In the genomic region with DNA sequence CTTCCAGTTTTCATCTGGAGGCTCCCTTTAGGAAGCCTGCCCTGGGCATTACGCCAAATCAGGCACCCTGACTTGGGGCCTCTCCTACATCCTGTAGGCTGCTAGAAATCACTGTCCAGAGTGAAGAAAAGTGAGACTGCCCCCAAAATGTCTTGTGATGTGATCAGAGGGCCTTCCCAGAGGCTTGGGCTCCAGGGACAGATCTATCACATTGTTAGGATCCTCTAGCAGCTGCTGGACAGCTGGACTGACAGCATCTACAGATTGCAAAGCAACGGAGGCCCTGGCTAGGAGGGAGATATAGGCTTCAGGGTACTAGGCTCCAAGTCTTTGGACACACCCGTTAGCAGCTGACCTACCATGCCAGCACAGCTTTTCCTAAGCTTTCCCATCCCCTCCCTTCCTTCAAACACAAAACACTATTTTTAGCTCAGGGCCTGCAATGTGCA, we compare ENCODE assay signal across 10 mouse cellular contexts. TPM values are rescaled to one million over a fixed set of nuclear protein-coding genes. Genes with fewer than 3 reads are reported as not detected.
A peak's percentile ranks its signal among the peaks of the same experiment; 100 is the strongest.
DNase-seq lines count a peak whose midpoint lies in the region; ATAC-seq and TF ChIP-seq lines count a peak whose summit lies in the region.
"Had no signal": no experiment of that assay in that cellular context is flagged by ENCODE, and none has a peak within 500 bp of the region (broad histone marks: within the 10 kb centered on the region; RNA-seq: fewer than 3 reads in every experiment).

No protein-coding gene starts in this region.

- H3K27me3 ChIP-seq in hindbrain, embryonic 15.5 days, result no peaks in the 10 kb centered on the region
- H3K27me3 ChIP-seq in hindbrain, embryonic 10.5 days (ENCODE audit: insufficient read depth, poor library complexity, severe bottlenecking), result no peaks in the 10 kb centered on the region
- H3K27me3 ChIP-seq in embryonic facial prominence, embryonic 14.5 days (replicated peaks; ENCODE audit: control insufficient read depth, insufficient read depth, low read length), result no peaks in the 10 kb centered on the region
- H3K27me3 ChIP-seq in heart, postnatal 0 days (ENCODE audit: control insufficient read depth, insufficient read depth, low read length), result no peaks in the 10 kb centered on the region
- H3K27me3 ChIP-seq: neural tube, embryonic 12.5 days had no signal

- H3K4me2 ChIP-seq in hindbrain, embryonic 15.5 days, result no peak overlapping the region
- H3K4me2 ChIP-seq in embryonic facial prominence, embryonic 14.5 days (ENCODE audit: low read depth, low read length), result no peak overlapping the region
- H3K4me2 ChIP-seq in heart, postnatal 0 days (ENCODE audit: low read depth, low read length), result peak overlapping the region; percentile 29; the same call in 1 of the 2 replicates
- H3K4me2 ChIP-seq: neural tube, embryonic 12.5 days had no signal

- peaks cover 22% of the 10 kb centered on the region; the same call in 1 of the 2 replicates for H3K4me1 ChIP-seq in hindbrain, embryonic 15.5 days (replicated peaks)
- H3K4me1 ChIP-seq in hindbrain, embryonic 10.5 days (replicated peaks), result peaks cover 5% of the 10 kb centered on the region; the same call in 1 of the 2 replicates
- peaks cover 35% of the 10 kb centered on the region for H3K4me1 ChIP-seq in embryonic facial prominence, embryonic 14.5 days (ENCODE audit: control insufficient read depth, insufficient read depth, low read length)
- peaks cover 82% of the 10 kb centered on the region for H3K4me1 ChIP-seq in heart, postnatal 0 days (ENCODE audit: control insufficient read depth, insufficient read depth)
- H3K4me1 ChIP-seq: neural tube, embryonic 12.5 days had no signal

- no peak overlapping the region for H3K9ac ChIP-seq in hindbrain, embryonic 15.5 days
- H3K9ac ChIP-seq in embryonic facial prominence, embryonic 14.5 days (ENCODE audit: low read depth, low read length), result 0 out of 2 replicates have a peak overlapping the region, but pooled peaks have one; percentile 7
- H3K9ac ChIP-seq in heart, postnatal 0 days (replicated peaks; ENCODE audit: low read depth, low read length), result 0 out of 2 replicates have a peak overlapping the region, but pooled peaks have one; percentile 17
- H3K9ac ChIP-seq: neural tube, embryonic 12.5 days had no signal

- DNase-seq in hindbrain, embryonic 10.5 days (ENCODE audit: low spot score), result no peak
- DNase-seq in embryonic facial prominence, embryonic 14.5 days (ENCODE audit: low spot score), result peak; percentile 86
- DNase-seq in heart, postnatal 0 days (ENCODE audit: low spot score), result peak; percentile 80
- peak; percentile 58 for DNase-seq in lung, postnatal 10 days
- DNase-seq in layer of hippocampus, adult 9-10 months (ENCODE audit: low spot score), result no peak
- DNase-seq in left cerebral cortex, adult 8-10 months (ENCODE audit: low spot score in 2 of 2), result no peak
- DNase-seq in ovary, postnatal 14 days (ENCODE audit: low spot score), result no peak
- DNase-seq: thymus, adult 2 months had no signal

- H3K4me3 ChIP-seq in hindbrain, embryonic 15.5 days, result no peak overlapping the region
- no peak overlapping the region for H3K4me3 ChIP-seq in hindbrain, embryonic 10.5 days
- no peak overlapping the region for H3K4me3 ChIP-seq in embryonic facial prominence, embryonic 14.5 days (ENCODE audit: low read depth, low read length)
- no peak overlapping the region for H3K4me3 ChIP-seq in heart, postnatal 0 days (ENCODE audit: low read depth, low read length)
- H3K4me3 ChIP-seq: neural tube, embryonic 12.5 days had no signal

- no peak; the same call in 1 of the 2 replicates for TF ChIP-seq EP300 in heart, postnatal 0 days (IDR thresholded peaks at IDR 0.05; ENCODE audit: low read depth)

- H3K36me3 ChIP-seq in hindbrain, embryonic 15.5 days, result peaks cover 64% of the 10 kb centered on the region
- H3K36me3 ChIP-seq in hindbrain, embryonic 10.5 days, result peaks cover 100% of the 10 kb centered on the region
- peaks cover 91% of the 10 kb centered on the region for H3K36me3 ChIP-seq in embryonic facial prominence, embryonic 14.5 days (ENCODE audit: control insufficient read depth, insufficient read depth, low read length)
- peaks cover 72% of the 10 kb centered on the region for H3K36me3 ChIP-seq in heart, postnatal 0 days (replicated peaks; ENCODE audit: control insufficient read depth, insufficient read depth, low read length)

- no peaks in the 10 kb centered on the region for H3K9me3 ChIP-seq in hindbrain, embryonic 15.5 days
- H3K9me3 ChIP-seq in hindbrain, embryonic 10.5 days, result no peaks in the 10 kb centered on the region
- H3K9me3 ChIP-seq in embryonic facial prominence, embryonic 14.5 days (ENCODE audit: control insufficient read depth, low read length), result no peaks in the 10 kb centered on the region
- H3K9me3 ChIP-seq in heart, postnatal 0 days (replicated peaks; ENCODE audit: control insufficient read depth, low read length), result no peaks in the 10 kb centered on the region
- H3K9me3 ChIP-seq: neural tube, embryonic 12.5 days had no signal

- no peak for TF ChIP-seq CTCF in heart, postnatal 0 days (IDR thresholded peaks at IDR 0.05; ENCODE audit: low read depth)

- WGBS in hindbrain, embryonic 15.5 days, result 72% methylated on average over 3 of the region's 3 CpGs
- WGBS in hindbrain, embryonic 10.5 days, result 87% methylated on average over 3 of the region's 3 CpGs
- WGBS in embryonic facial prominence, embryonic 14.5 days, result 35% methylated on average over 3 of the region's 3 CpGs
- 12% methylated on average over 3 of the region's 3 CpGs for WGBS in heart, postnatal 0 days

- no peak for ATAC-seq in hindbrain, embryonic 15.5 days (ENCODE audit: low FRiP score, low read depth)
- peak; percentile 64 for ATAC-seq in embryonic facial prominence, embryonic 14.5 days (ENCODE audit: low read depth)
- ATAC-seq in heart, postnatal 0 days (ENCODE audit: insufficient read depth, low read depth), result peak; percentile 69

- peak overlapping the region; percentile 57; the same call in 1 of the 2 replicates for H3K27ac ChIP-seq in hindbrain, embryonic 15.5 days (replicated peaks)
- H3K27ac ChIP-seq in hindbrain, embryonic 10.5 days, result no peak overlapping the region
- peak overlapping the region; percentile 88 for H3K27ac ChIP-seq in embryonic facial prominence, embryonic 14.5 days (replicated peaks; ENCODE audit: low read depth, low read length)
- H3K27ac ChIP-seq in heart, postnatal 0 days (ENCODE audit: low read depth), result peak overlapping the region; percentile 88
- H3K27ac ChIP-seq: neural tube, embryonic 12.5 days had no signal

RNA-seq across cellular contexts. Expression of a gene that starts 13.5 kb away (rescaled TPM):
- 185 and 188 TPM in 2 replicates for polyA plus RNA-seq in hindbrain, embryonic 15.5 days (2015; fragmentation: Nextera tagmentation; extraction: Ambion mirVana)
- polyA plus RNA-seq in hindbrain, embryonic 10.5 days (2016; fragmentation: Nextera tagmentation; extraction: Ambion mirVana), result 168 and 171 TPM in 2 replicates
- 241 and 247 TPM in 2 replicates for polyA plus RNA-seq in embryonic facial prominence, embryonic 14.5 days (2014; fragmentation: Nextera tagmentation; extraction: Ambion mirVana)
- 306 and 324 TPM in 2 replicates for total RNA-seq in heart, postnatal 0 days (2014; rRNA removed; ENCODE audit: low replicate concordance)
- 145 and 171 TPM in 2 replicates for polyA plus RNA-seq in heart, postnatal 0 days (2015; fragmentation: Nextera tagmentation; extraction: Ambion mirVana)
- total RNA-seq in left cerebral cortex, adult 8-10 months (2022), result 100 to 1,000 TPM; 161 to 165 (median 162) TPM

RNA-seq across cellular contexts. Expression of a gene that starts 46.5 kb away (rescaled TPM):
- 0.49 and 0.60 TPM in 2 replicates for polyA plus RNA-seq in hindbrain, embryonic 15.5 days (2015; fragmentation: Nextera tagmentation; extraction: Ambion mirVana)
- polyA plus RNA-seq in hindbrain, embryonic 10.5 days (2016; fragmentation: Nextera tagmentation; extraction: Ambion mirVana), result 0.11 and 0.44 TPM in 2 replicates
- polyA plus RNA-seq in embryonic facial prominence, embryonic 14.5 days (2014; fragmentation: Nextera tagmentation; extraction: Ambion mirVana), result 0.56 and 0.76 TPM in 2 replicates
- 0.23 and 4.3 TPM in 2 replicates for total RNA-seq in heart, postnatal 0 days (2014; rRNA removed; ENCODE audit: low replicate concordance)
- 0.61 and 0.74 TPM in 2 replicates for polyA plus RNA-seq in heart, postnatal 0 days (2015; fragmentation: Nextera tagmentation; extraction: Ambion mirVana)
- 1 to 10 TPM; 1.2 to 3.2 (median 2.2) TPM for total RNA-seq in left cerebral cortex, adult 8-10 months (2022)

Comparison
In these comparisons a context has a peak if more than half of its experiments do, and no peak if none do; other contexts are left out.
1. DNase-seq: peak in embryonic facial prominence, embryonic 14.5 days (single experiment), heart, postnatal 0 days (single experiment) and lung, postnatal 10 days (single experiment); none in hindbrain, embryonic 10.5 days (single experiment), layer of hippocampus, adult 9-10 months (single experiment), left cerebral cortex, adult 8-10 months (0 of 2) and ovary, postnatal 14 days (single experiment).